Mouse (Mus musculus) layer of hippocampus, postnatal 36 days (tissue): ENCODE measurements at regions not wholly inside any gene's neighbourhood (a gene's known extent, or its start where the extent isn't known, plus 50 kb on each side); places are given as distances from the start of the nearest gene placed in this dataset.

Experiments
- DNase-seq, 2 experiments: peaks; one replicate each; pipeline ENCODE4 v3.0.0; 2022

GRCm38 (mm10) chr6:99817245-99817644 is 91.1 kb upstream of the Prok2 start:
- DNase-seq = no peak

DNA sequence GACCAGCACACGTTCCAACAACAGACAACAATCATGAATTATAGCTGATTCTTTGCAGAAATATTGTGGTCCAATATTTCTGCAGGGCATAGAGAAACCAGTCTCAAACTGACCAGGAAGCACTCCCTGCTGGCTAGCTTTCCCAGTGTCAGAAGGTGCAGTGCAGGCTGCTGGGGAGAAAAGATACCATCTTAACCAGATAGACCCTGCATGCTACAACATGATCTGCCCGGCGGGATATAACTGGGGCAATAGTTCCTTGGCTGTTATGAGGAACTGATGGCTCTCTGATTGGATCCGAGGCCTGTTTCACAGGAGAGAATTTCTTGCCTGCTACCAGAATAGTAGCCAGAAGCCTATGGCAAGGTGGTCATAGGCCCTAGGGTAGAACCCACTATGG is 86.9 kb upstream of the Prok2 start:
- DNase-seq = no peak

- no peak for DNase-seq
Measured at GRCm38 (mm10) chr6:99811842-99812241, 85.7 kb upstream of the Prok2 start.

GRCm38 (mm10) chr6:99810974-99811798 is 85.0 kb upstream of the Prok2 start:
- DNase-seq = peak in 1 of 2 experiments; percentile 17

DNA sequence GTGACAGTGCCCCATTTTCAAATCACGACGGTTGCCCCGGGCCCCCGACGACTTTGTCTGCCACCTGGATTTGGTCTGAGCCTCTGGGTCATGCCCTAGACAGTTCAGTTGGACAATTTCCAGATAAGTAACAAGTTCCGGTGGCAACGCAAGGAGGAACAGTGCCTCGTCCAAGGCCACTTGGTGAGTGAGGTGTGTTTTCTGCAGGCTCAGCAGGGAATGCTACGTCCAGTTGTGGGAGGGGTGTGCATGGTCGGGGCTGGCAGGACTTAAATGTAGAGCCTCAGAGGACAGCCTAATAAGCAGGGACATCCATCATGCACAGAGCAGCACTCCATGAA is 78.7 kb upstream of the Prok2 start:
- no peak for DNase-seq

GRCm38 (mm10) chr6:99803983-99804904 is 78.1 kb upstream of the Prok2 start:
- DNase-seq = peak; percentile 91 to 93

GRCm38 (mm10) chr6:99800919-99801318 is 74.7 kb upstream of the Prok2 start:
- no peak for DNase-seq

DNA sequence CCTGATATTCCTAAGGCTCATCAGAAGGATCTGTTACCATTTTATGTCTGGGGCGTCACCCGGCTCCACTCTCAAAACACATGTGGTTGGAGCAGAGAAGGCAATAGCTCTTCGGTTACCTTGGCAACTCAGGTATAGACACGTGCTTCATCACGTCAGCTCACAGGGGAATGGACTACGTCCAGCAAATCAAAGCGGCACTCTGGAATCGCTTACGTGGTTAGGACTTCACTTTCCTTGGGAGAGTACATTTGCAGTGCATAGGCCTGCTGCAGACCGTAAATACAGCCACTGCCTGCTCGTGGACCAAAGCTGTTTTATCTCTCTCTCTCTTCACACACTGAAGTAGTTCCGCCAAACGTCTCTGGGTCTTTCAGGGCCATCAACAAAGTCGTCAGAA is 74.1 kb upstream of the Prok2 start:
- no peak for DNase-seq

- DNase-seq = no peak
Measured at GRCm38 (mm10) chr6:99796390-99796789, 70.2 kb upstream of the Prok2 start.

GRCm38 (mm10) chr6:99793546-99793945 is 67.4 kb upstream of the Prok2 start:
- no peak for DNase-seq

DNA sequence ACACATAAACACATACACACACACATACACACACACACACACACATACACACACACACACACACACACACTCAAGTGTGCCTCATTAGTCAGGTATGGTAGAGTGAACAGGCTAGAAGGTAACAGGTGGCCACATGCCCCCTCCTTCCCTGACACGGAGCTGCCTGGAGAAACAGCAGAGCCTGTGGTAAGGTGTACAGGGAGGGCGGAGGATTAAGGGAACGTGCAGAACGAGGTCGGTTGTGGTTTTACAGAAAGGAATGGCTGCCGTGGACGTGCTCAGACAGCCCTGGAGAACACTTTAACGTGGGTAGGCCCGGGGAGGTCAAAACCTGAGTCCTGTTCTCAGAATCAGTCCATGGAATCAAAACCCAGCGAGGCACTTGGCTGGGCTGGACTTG is 66.2 kb upstream of the Prok2 start:
- no peak for DNase-seq

DNA sequence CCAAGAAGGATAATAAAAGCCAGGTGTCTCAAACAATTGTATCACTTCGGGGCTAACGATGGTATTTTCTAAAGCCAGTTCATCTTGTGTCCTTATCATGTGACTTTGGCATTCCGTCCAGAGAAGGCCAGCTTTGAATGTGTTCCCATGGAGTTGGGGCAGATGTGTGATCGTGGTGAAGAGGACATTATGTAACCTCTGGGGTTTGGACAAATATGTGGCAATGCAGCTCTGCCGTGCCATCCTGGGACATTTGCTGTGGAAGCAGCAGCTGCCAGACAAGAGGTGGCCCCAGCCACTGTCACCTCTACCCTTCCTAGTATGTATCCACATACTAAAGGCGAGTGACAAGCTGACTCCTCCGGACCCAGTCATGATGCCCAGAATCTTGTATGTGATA is 60.8 kb upstream of the Prok2 start:
- DNase-seq = no peak

- DNase-seq = no peak
Measured at GRCm38 (mm10) chr6:99785212-99785611, 59.0 kb upstream of the Prok2 start.

GRCm38 (mm10) chr6:99784804-99785203 is 58.6 kb upstream of the Prok2 start:
- DNase-seq = no peak

DNA sequence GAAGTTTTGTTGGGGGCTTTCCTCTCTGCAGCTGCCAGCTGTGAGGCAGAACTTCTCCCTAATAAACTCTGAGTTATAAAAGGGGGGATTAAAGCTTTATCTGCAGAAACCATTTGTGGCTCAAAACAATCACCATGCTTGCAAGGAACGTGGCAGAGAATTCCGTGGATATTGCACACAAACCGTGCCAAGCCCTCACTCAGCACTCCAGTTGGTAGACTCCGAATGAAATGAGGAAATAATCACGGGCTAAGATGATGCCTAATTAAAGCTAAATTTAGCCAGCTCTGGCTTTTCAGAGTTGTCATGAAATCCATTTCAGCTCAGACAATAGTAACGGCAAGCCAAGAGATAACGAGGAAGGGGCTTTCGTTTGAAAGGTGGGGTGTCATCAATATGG is 58.1 kb upstream of the Prok2 start:
- DNase-seq = peak in 1 of 2 experiments; percentile 12

- no peak for DNase-seq
Measured at GRCm38 (mm10) chr6:99782996-99783395, 56.8 kb upstream of the Prok2 start.
